8 mouse cellular contexts compared by ENCODE assay signal in the genomic region with DNA sequence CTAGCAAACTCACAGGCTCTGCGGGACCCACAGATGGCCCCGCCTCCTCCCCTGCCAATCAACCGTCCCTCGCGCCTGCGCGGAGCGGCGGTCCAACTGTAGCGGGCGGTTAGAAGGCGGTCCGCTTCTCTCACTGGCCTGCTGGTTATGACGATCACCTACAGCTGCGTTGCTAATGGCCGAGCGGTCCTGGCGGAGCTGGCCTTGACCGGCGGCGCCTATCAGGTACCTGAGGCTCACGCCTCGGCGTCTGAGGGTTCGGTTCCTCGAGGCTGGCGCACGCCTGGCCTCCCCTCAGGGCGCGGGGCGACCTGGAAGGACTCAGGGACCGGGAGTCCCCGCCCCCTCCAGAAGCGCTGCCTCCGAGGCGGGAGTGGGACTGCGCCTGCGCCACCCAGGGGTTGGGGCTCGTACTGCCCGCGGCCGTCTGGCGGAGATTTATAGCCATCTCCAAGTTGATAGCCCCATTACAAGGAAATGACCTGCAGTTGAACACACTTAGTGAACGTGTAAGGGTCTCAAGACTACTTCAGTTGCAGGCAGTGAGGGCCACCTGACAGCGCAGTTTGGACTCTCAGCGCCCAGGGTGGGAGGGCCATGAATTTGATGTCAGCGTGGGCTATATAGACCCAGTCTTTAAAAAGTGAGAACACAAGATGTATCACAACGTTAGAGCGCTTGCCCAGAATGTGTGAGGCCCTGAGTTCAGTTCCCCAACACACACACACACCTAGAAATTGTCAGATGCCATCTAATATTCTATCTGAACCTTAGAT. TPM values are rescaled to one million over a fixed set of nuclear protein-coding genes. Genes with fewer than 3 reads are reported as not detected.
A peak's percentile ranks its signal among the peaks of the same experiment; 100 is the strongest.
DNase-seq lines count a peak whose midpoint lies in the region; ATAC-seq and TF ChIP-seq lines count a peak whose summit lies in the region.

TSS of gene Vamp9 (plus strand) at position 74 of the 776 bp plus-strand sequence.

- H3K4me1 ChIP-seq in hindbrain, embryonic 11.5 days (replicated peaks; ENCODE audit: control insufficient read depth, insufficient read depth, low read length): no peaks in the 10 kb centered on the region
- no peaks in the 10 kb centered on the region for H3K4me1 ChIP-seq in lung, embryonic 14.5 days (ENCODE audit: insufficient read depth)
- H3K4me1 ChIP-seq in olfactory bulb, adult 2 months (ENCODE audit: control insufficient read depth, insufficient read depth, low read length): no peaks in the 10 kb centered on the region

- WGBS in hindbrain, embryonic 11.5 days: 5% methylated on average over 49 of the region's 49 CpGs
- 10% methylated on average over 49 of the region's 49 CpGs for WGBS in lung, embryonic 14.5 days
- 3% methylated on average over 49 of the region's 49 CpGs for WGBS in olfactory bulb, adult 2 months

- no peaks in the 10 kb centered on the region for H3K36me3 ChIP-seq in hindbrain, embryonic 11.5 days (ENCODE audit: control insufficient read depth, insufficient read depth, low read length)
- no peaks in the 10 kb centered on the region for H3K36me3 ChIP-seq in lung, embryonic 14.5 days (ENCODE audit: insufficient read depth)

- peak within 1 kb of the TSS; percentile 43 for H3K4me3 ChIP-seq in hindbrain, embryonic 11.5 days (ENCODE audit: low read depth, low read length)
- peak within 1 kb of the TSS; percentile 52 for H3K4me3 ChIP-seq in lung, embryonic 14.5 days (ENCODE audit: low read depth, low read length)
- peak within 1 kb of the TSS; percentile 55 for H3K4me3 ChIP-seq in olfactory bulb, adult 2 months (ENCODE audit: insufficient read depth, low read depth, low read length)

- peak within 1 kb of the TSS; percentile 40 for H3K4me2 ChIP-seq in hindbrain, embryonic 11.5 days (replicated peaks; ENCODE audit: low read depth, low read length)
- H3K4me2 ChIP-seq in lung, embryonic 14.5 days: peak within 1 kb of the TSS; percentile 62

- peak within 1 kb of the TSS; percentile 40 for H3K9ac ChIP-seq in hindbrain, embryonic 11.5 days (ENCODE audit: low read depth, low read length)
- H3K9ac ChIP-seq in lung, embryonic 14.5 days: peak within 1 kb of the TSS; percentile 62

- peak; percentile 98 for ATAC-seq in hindbrain, embryonic 11.5 days (ENCODE audit: low FRiP score)
- peak; percentile 99 for ATAC-seq in lung, embryonic 14.5 days (ENCODE audit: insufficient read depth)

- H3K9me3 ChIP-seq in hindbrain, embryonic 11.5 days (ENCODE audit: control insufficient read depth, low read length): no peaks in the 10 kb centered on the region
- H3K9me3 ChIP-seq in lung, embryonic 14.5 days (ENCODE audit: low read depth, low read length): no peaks in the 10 kb centered on the region

- peak within 1 kb of the TSS; percentile 70 for H3K27ac ChIP-seq in hindbrain, embryonic 11.5 days (ENCODE audit: low read depth, low read length)
- peak within 1 kb of the TSS; percentile 96 for H3K27ac ChIP-seq in lung, embryonic 14.5 days (ENCODE audit: low read depth)
- no peak within 1 kb of the TSS for H3K27ac ChIP-seq in olfactory bulb, adult 2 months (ENCODE audit: insufficient read depth, low read depth, low read length)

- H3K27me3 ChIP-seq in hindbrain, embryonic 11.5 days (ENCODE audit: control insufficient read depth, insufficient read depth, low read length): no peaks in the 10 kb centered on the region
- H3K27me3 ChIP-seq in lung, embryonic 14.5 days (ENCODE audit: insufficient read depth, low read length): no peaks in the 10 kb centered on the region

- DNase-seq in T-cell, adult 2 months (ENCODE audit: low spot score): peak; percentile 93
- DNase-seq in cerebellum, postnatal 14 days: peak; percentile 94 to 95
- DNase-seq in frontal cortex, postnatal 14 days (ENCODE audit: low spot score in 2 of 2): peak; percentile 88 to 89
- DNase-seq in hindbrain, embryonic 11.5 days (ENCODE audit: low spot score): peak; percentile 96
- DNase-seq in layer of hippocampus, adult 9-10 months (ENCODE audit: low spot score): peak; percentile 86
- peak; percentile 98 for DNase-seq in lung, embryonic 14.5 days
- peak; percentile 96 for DNase-seq in testis, postnatal 14 days (ENCODE audit: low spot score)

- peak; percentile 64 for TF ChIP-seq POLR2A in olfactory bulb, adult 2 months (IDR thresholded peaks at IDR 0.05; ENCODE audit: insufficient read depth, low read depth, low read length)

- TF ChIP-seq CTCF in lung, embryonic 14.5 days (IDR thresholded peaks at IDR 0.05; ENCODE audit: low read depth): peak; percentile 66
- TF ChIP-seq CTCF in olfactory bulb, adult 2 months (IDR thresholded peaks at IDR 0.05; ENCODE audit: insufficient read depth, low read depth, low read length): peak; percentile 53; the same call in 1 of the 2 replicates

RNA-seq across cellular contexts. Expression of gene Vamp9, which starts in this region (rescaled TPM):
- polyA plus RNA-seq in hindbrain, embryonic 11.5 days (2014; fragmentation: Nextera tagmentation; extraction: Ambion mirVana): 0.24 and 0.60 TPM in 2 replicates
- 0.29 TPM in 1 of 2 replicates, not detected in the other for polyA plus RNA-seq in lung, embryonic 14.5 days (2014; fragmentation: Nextera tagmentation; extraction: Ambion mirVana)
- polyA plus RNA-seq in olfactory bulb, adult 2 months (2012; ENCODE audit: insufficient read depth, insufficient read length, low replicate concordance, missing spikeins): not detected in 2 replicates

Comparison
In these comparisons a context has a peak if more than half of its experiments do, and no peak if none do; other contexts are left out.
1. Peak in DNase-seq, ATAC-seq, H3K4me3 ChIP-seq, H3K27ac ChIP-seq, H3K9ac ChIP-seq and H3K4me2 ChIP-seq in hindbrain, embryonic 11.5 days; RNA of the gene not detected or under 1 TPM.
2. Peak in DNase-seq, ATAC-seq, H3K4me3 ChIP-seq, H3K27ac ChIP-seq, H3K9ac ChIP-seq and H3K4me2 ChIP-seq in lung, embryonic 14.5 days; RNA of the gene not detected or under 1 TPM.